Mouse (Mus musculus): Measurements from ENCODE around the gene Mex3d.

- TF ChIP-seq GATA1 (IDR thresholded peaks at IDR 0.05; ENCODE audit: low read length) (no peak), TAL1 (IDR thresholded peaks at IDR 0.05; ENCODE audit: low read length) (no peak)
These were observed 45.1 kb downstream of the Mex3d start for GRCm38 (mm10) chr10:80342305-80342748.

All from erythroblast, embryonic 14.5 days (primary cell).